Mouse (Mus musculus) thymus, postnatal 4 days (tissue): ENCODE data around the gene Cenpn.

Experiments
- DNase-seq: peaks from one replicate; pipeline ENCODE4 v3.0.0; 2021

Cenpn gene

GRCm38 (mm10) chr8:116943161-116943554 lies 21.6 kb downstream of the Cenpn start, which contains the start of gene Atmin:
Gene Atmin (plus strand): TSS chr8:116943393.
- DNase-seq, result peak; percentile 90

GRCm38 (mm10) chr8:116943555-116944384 lies 22.2 kb downstream of the Cenpn start:
- DNase-seq, result peak; percentile 59

DNA sequence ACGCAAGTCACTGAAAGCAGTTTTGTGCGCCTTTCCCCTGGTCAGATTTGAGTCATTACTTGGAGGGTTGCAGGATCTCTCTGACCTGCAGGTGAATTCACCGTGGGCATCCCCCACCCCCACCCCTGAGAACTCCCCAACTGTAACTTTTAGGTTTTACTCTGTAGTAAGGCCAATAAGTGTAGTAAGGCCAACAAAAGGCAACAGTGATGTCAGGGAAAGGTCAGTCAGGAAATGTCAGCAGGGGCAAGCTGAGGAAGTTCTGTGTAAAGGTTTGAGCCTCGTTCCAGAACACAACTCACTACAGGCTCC lies 22.8 kb downstream of the Cenpn start:
- no peak for DNase-seq

DNA sequence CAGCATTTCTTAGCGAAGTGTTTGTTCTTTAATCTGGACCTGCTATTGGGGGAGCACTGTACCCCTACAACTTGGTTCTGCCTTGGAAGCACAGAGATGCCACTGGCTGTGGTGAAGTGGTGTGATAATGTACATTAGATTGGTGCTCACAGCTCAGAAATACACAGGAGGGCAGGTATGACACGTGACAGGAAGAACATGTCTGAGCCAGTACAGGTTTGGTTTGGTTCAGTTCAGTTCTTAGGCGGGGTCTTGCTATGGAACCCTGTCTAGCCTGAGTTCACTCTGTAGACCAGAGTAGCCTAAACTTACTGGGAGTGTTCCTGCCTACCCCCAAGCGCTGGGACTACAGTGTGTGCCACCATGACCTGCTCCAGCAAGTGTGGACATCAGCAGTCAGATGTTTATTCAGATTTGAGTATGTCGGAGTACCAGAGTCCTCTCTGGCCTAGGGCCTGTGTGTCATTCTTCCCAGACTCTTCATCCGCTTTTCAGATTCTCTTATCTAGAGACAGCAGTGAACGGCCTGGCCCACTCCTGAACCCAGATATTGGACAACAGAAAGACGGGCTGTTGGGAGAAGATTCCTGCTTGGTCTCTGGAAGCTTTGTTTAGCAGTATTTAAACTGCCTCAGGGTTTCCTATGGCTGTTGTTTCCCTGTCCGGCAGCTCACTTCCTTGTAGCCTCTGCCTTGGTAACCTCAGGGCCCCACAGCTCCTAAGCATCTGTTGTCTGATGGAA lies 23.8 kb downstream of the Cenpn start:
- no peak for DNase-seq

- DNase-seq, result peak; percentile 37
Observed at GRCm38 (mm10) chr8:116946268-116946838, 24.8 kb downstream of the Cenpn start.

- DNase-seq, result no peak
Observed at GRCm38 (mm10) chr8:116946851-116947250, 25.3 kb downstream of the Cenpn start.

DNA sequence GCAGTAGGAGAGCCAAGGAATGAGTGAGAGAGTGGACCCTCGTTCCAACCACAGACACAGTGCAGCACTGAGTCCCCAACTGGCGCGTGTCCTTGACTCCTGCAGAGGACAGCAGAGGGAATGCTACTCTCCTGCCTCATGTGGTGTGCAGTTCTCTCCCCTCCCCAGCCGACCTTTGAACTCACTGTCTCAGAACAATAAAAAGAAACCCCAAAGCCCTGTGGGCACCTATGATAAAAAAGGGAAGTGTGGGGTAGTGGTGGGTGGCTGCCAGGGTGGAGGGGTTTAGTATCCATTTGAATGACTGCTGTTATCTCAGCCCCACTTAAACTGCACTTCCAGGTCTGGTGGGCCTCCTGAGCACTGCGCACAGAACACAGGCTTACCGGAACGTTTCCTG lies 26.1 kb downstream of the Cenpn start:
- DNase-seq, result no peak

GRCm38 (mm10) chr8:116951369-116951768 lies 29.8 kb downstream of the Cenpn start:
- DNase-seq, result no peak

- no peak for DNase-seq
Observed at GRCm38 (mm10) chr8:116951778-116952177, 30.2 kb downstream of the Cenpn start.

- peak; percentile 78 for DNase-seq
Observed at GRCm38 (mm10) chr8:116952428-116952827, 30.9 kb downstream of the Cenpn start.

DNA sequence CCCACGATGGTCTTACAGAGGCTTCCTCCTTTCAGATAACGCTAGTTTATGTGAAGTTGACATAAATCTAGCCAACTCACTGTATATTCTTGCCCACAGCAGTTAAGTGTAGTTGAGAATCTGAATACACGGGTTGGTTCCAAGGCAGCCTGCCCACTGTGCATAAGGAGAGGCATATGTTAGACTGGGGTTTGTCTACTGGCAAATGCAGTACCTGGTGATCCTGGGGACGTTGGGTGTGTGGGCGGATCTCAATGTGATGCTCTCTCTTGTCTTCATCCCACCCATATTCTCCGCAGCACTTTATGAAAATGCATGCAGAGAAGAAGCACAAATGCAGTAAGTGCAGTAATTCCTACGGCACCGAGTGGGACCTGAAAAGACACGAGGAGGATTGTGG lies 32.9 kb downstream of the Cenpn start:
- no peak for DNase-seq

DNA sequence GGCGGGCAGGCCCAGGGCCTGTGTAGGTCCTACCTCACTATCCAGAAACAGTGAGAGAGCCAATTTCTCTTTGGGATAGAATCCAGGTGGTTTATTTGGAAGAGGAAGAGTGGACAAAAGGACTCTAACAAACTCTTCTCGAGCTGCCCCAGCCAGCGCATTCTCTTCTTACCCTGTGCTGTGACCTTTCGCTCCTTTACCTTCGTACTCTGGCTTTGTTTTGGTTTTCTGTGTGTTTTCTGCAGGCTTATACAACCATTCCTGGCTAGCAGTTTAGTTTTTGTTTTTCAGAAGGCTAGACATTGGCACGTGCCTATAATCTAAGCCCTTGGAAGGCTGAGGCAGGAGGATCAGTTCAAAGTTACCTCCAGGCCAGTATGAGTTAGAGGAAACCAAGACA lies 48.0 kb downstream of the Cenpn start:
- DNase-seq, result no peak

DNA sequence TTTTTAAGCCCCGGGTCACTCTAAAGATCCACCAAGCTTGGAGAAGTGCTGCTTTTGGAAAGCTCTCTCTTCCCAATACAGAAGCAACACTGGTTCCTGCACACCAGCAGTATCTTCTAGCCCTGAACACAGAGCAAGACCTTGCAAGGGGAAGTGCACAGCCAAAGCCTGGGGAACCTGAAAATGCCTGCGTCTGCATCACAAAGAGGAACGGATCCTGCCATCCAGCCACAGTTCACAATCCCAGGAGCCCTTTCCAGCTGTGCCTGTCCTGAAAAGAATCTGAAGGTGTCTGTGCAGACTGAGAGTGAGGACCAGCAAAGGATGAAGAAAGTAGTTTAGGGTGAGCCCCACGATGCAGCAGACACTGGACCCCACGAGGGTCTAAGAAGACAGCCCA lies 53.5 kb downstream of the Cenpn start:
- no peak for DNase-seq

GRCm38 (mm10) chr8:116975606-116976005 lies 54.1 kb downstream of the Cenpn start:
- no peak for DNase-seq

GRCm38 (mm10) chr8:116978052-116978451 lies 56.5 kb downstream of the Cenpn start:
- DNase-seq, result no peak

DNA sequence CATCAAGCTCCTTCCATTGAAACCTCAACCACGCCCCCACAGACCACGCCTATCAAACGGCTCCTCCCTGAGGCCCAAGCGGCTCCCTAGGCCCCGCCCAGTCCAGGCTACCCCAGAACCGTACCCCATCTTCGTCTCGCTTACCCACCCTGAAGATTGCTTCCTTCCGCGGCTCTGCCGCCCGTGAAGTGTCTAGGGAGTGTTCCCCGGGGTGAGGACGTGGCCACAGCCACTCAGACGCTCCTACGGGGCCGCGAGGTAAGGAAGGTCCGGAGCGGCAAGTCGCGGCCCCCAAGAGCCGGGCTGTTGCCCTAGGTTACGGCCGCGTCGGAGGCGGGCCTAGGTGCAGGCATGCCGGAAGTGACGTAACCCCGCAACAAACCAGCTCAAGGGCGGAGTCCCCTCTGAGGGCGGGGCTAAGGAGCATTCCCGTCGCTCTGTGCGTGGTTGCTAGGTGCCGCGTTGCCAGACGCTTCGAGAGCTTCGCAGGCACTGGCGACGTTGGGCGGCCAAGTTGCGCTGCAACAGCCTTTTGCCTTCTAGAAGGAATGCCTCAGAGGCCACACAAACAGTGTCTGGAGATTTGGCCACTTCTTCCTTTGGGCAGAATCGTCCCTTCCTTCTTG lies 57.2 kb downstream of the Cenpn start, which contains the start of gene 1700030J22Rik:
Gene 1700030J22Rik (minus strand): TSS at position 329 of the 626 bp plus-strand sequence.
- peak; percentile 99 for DNase-seq

DNA sequence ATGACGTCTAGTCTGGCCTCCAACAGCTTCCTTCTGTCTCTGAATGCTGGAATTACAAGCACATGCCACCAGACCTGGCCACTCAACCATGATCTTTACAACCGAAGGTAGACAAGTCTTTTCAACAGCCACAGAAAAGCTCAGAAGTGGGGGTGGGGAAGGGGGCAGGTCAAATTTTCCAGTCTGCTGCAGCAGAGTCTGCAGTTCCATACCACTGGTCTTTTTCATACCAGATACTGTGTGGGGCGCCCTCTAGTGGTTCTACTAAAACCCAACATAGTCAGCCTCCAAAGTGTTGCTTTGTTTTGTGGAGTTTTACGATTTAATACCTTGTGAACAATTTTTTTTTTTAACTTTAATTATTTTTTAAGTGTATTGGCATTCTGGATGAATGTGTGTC lies 58.6 kb downstream of the Cenpn start:
- peak; percentile 77 for DNase-seq

GRCm38 (mm10) chr8:116989842-116990241 lies 68.3 kb downstream of the Cenpn start:
- no peak for DNase-seq
